In genomic region chr6:64683974-64684373, GRCm38 (mm10) we compare ENCODE assay signal across 9 mouse cellular contexts. TPM values are rescaled to one million over a fixed set of nuclear protein-coding genes. Genes with fewer than 3 reads are reported as not detected.
DNase-seq lines count a peak whose midpoint lies in the region; ATAC-seq lines count a peak whose summit lies in the region.
"Had no signal": no experiment of that assay in that cellular context is flagged by ENCODE, and none has a peak within 500 bp of the region (broad histone marks: within the 10 kb centered on the region; RNA-seq: fewer than 3 reads in every experiment).

No protein-coding gene starts in this region.

- 37% methylated on average over 9 of the region's 9 CpGs for WGBS in midbrain, embryonic 13.5 days

- H3K9ac ChIP-seq in midbrain, embryonic 13.5 days (replicated peaks) = no peak overlapping the region

- H3K4me1 ChIP-seq in midbrain, embryonic 13.5 days (replicated peaks) = peaks cover 11% of the 10 kb centered on the region

- H3K27ac ChIP-seq in midbrain, embryonic 13.5 days = no peak overlapping the region
- H3K27ac ChIP-seq: macrophage had no signal

- H3K4me3 ChIP-seq in midbrain, embryonic 13.5 days (replicated peaks) = no peak overlapping the region

- H3K9me3 ChIP-seq in midbrain, embryonic 13.5 days = no peaks in the 10 kb centered on the region

- DNase-seq in thymus, postnatal 25 days = peak; percentile 2
- DNase-seq in thymus, postnatal 10 days (ENCODE audit: low spot score in 2 of 2) = no peak
- peak; percentile 17 for DNase-seq in cerebellum, adult 8-10 months
- DNase-seq in left cerebral cortex, adult 18-20 months (ENCODE audit: low spot score in 2 of 2) = peak; percentile 41 to 45

- peak; percentile 80 for ATAC-seq in frontal cortex, adult (ENCODE audit: low TSS enrichment)
- peak; percentile 64 for ATAC-seq in midbrain, embryonic 13.5 days
- no peak for ATAC-seq in erythroid progenitor cell, adult 5-6 weeks (replicated peaks; ENCODE audit: low FRiP score, poor library complexity, severe bottlenecking)

- peaks cover 27% of the 10 kb centered on the region for H3K27me3 ChIP-seq in midbrain, embryonic 13.5 days

- no peaks in the 10 kb centered on the region for H3K36me3 ChIP-seq in midbrain, embryonic 13.5 days

- no peak overlapping the region for H3K4me2 ChIP-seq in midbrain, embryonic 13.5 days (replicated peaks)

RNA-seq across cellular contexts. Expression of gene Atoh1, which starts 45.0 kb away (rescaled TPM):
- not detected for total RNA-seq in left cerebral cortex, adult 18-20 months (2021)
- polyA plus RNA-seq in midbrain, embryonic 13.5 days (2015; fragmentation: Nextera tagmentation; extraction: Ambion mirVana) = 1.6 and 1.8 TPM in 2 replicates
- total RNA-seq in erythroid progenitor cell, adult 5-6 weeks (2015; ENCODE audit: low replicate concordance) = not detected in 2 replicates
- total RNA-seq in erythroid progenitor cell, adult 5-6 weeks (2017; ENCODE audit: low replicate concordance) = not detected in 2 replicates
- polyA plus RNA-seq: frontal cortex, adult 2 months; macrophage had no signal

Comparison
In these comparisons a context has a peak if more than half of its experiments do, and no peak if none do; other contexts are left out.
1. DNase-seq: peak in thymus, postnatal 25 days (single experiment), cerebellum, adult 8-10 months (single experiment) and left cerebral cortex, adult 18-20 months (2 of 2); none in thymus, postnatal 10 days (0 of 2).